Mouse (Mus musculus) kidney, embryonic 14.5 days (tissue): ENCODE results near the gene Ksr1. TPM values are rescaled to one million over a fixed set of nuclear protein-coding genes. Genes with fewer than 3 reads are reported as not detected.

Experiments used
- ATAC-seq: fragments of 200-750 bp; cut with Nextera tagmentation; 2 replicates; pipeline ENCODE4 v1.8.0; 2017; ENCODE audit warnings: moderate number of reproducible peaks, mild to moderate bottlenecking, moderate TSS enrichment, moderate library complexity; ENCODE audit not compliant: low FRiP score, low TSS enrichment
- H3K27ac ChIP-seq: fragments of 300-500 bp; sonication (generic); 2 replicates; pipeline ENCODE4 v1.5.1; 2014; ENCODE audit warnings: low read depth, mild to moderate bottlenecking, low read length, moderate library complexity, mixed read lengths
- H3K27me3 ChIP-seq: fragments of 300-500 bp; sonication (generic); 2 replicates; pipeline ENCODE4 v1.6.1; 2014; ENCODE audit warnings: mild to moderate bottlenecking, low read length; ENCODE audit not compliant: control insufficient read depth, insufficient read depth
- H3K36me3 ChIP-seq: fragments of 300-500 bp; sonication (generic); 2 replicates; pipeline ENCODE4 v1.6.1; 2014; ENCODE audit warnings: low read length, mixed read lengths; ENCODE audit not compliant: control insufficient read depth, insufficient read depth
- H3K4me1 ChIP-seq: fragments of 300-500 bp; sonication (generic); 2 replicates; pipeline ENCODE4 v1.6.1; 2014; ENCODE audit warnings: low read length, mixed read lengths; ENCODE audit not compliant: control insufficient read depth, insufficient read depth
- H3K4me2 ChIP-seq: fragments of 300-500 bp; sonication (generic); replicated peaks from 2 replicates; pipeline ENCODE4 v1.6.1; 2014; ENCODE audit warnings: low read depth, mild to moderate bottlenecking, low read length
- H3K4me3 ChIP-seq: fragments of 300-500 bp; sonication (generic); 2 replicates; pipeline ENCODE4 v1.5.1; 2014; ENCODE audit warnings: mild to moderate bottlenecking, low read length
- H3K9ac ChIP-seq: fragments of 300-500 bp; sonication (generic); 2 replicates; pipeline ENCODE4 v1.6.1; 2014; ENCODE audit warnings: low read depth, mild to moderate bottlenecking, low read length, moderate library complexity
- H3K9me3 ChIP-seq: fragments of 300-500 bp; sonication (generic); 2 replicates; pipeline ENCODE4 v1.6.1; 2016; ENCODE audit warnings: low read length; ENCODE audit not compliant: control insufficient read depth
- WGBS: fragments of 180-500 bp; shearing (Covaris S2); extraction: QIAGEN DNeasy Blood & Tissue Kit; methylation state at CpG from one replicate; pipeline ENCODE4 v1.1.7; 2014; 5-methylcytosine and 5-hydroxymethylcytosine counted together
- polyA plus RNA-seq: library from polyadenylated mRNA; unstranded; fragments of >200 nt; fragmentation: Nextera tagmentation; extraction: Ambion mirVana; gene quantifications from 2 replicates; pipeline ENCODE4 v1.2.1, GENCODE M21; 2014

Ksr1 gene
- polyA plus RNA-seq, 1 experiment from 2014 or later, result 4.1 TPM

- no peak overlapping the region for H3K4me2 ChIP-seq
- no peak for ATAC-seq
- WGBS, result 79% methylated on average over 7 of the region's 7 CpGs
- no peak overlapping the region for H3K4me3 ChIP-seq
- H3K9ac ChIP-seq, result no peak overlapping the region
- no peak overlapping the region for H3K27ac ChIP-seq
- H3K9me3 ChIP-seq, result no peaks in the 10 kb centered on the region
- no peaks in the 10 kb centered on the region; the same call in 1 of the 2 replicates for H3K4me1 ChIP-seq
- no peaks in the 10 kb centered on the region for H3K36me3 ChIP-seq
- H3K27me3 ChIP-seq, result no peaks in the 10 kb centered on the region
Measured at GRCm38 (mm10) chr11:79063616-79064015, 82.6 kb downstream of the Ksr1 start.

GRCm38 (mm10) chr11:79062897-79063296 is 83.3 kb downstream of the Ksr1 start:
- ATAC-seq, result no peak
- H3K27ac ChIP-seq, result no peak overlapping the region
- no peak overlapping the region for H3K9ac ChIP-seq
- no peak overlapping the region for H3K4me3 ChIP-seq
- H3K27me3 ChIP-seq, result no peaks in the 10 kb centered on the region
- WGBS, result 88% methylated on average over 5 of the region's 5 CpGs
- H3K4me2 ChIP-seq, result no peak overlapping the region
- H3K9me3 ChIP-seq, result no peaks in the 10 kb centered on the region
- no peaks in the 10 kb centered on the region; the same call in 1 of the 2 replicates for H3K4me1 ChIP-seq
- H3K36me3 ChIP-seq, result no peaks in the 10 kb centered on the region

GRCm38 (mm10) chr11:79061839-79062238 is 84.4 kb downstream of the Ksr1 start:
- no peak for ATAC-seq
- H3K36me3 ChIP-seq, result no peaks in the 10 kb centered on the region
- H3K9me3 ChIP-seq, result no peaks in the 10 kb centered on the region
- peaks cover 7% of the 10 kb centered on the region; the same call in 1 of the 2 replicates for H3K4me1 ChIP-seq
- no peak overlapping the region for H3K4me2 ChIP-seq
- H3K27me3 ChIP-seq, result no peaks in the 10 kb centered on the region
- 37% methylated on average over 7 of the region's 7 CpGs for WGBS
- no peak overlapping the region for H3K4me3 ChIP-seq
- no peak overlapping the region for H3K27ac ChIP-seq
- H3K9ac ChIP-seq, result no peak overlapping the region

GRCm38 (mm10) chr11:79059850-79060249 is 86.4 kb downstream of the Ksr1 start:
- Histone ChIP-seq H3K4me3 (no peak overlapping the region), H3K27ac (no peak overlapping the region), H3K4me2 (no peak overlapping the region), H3K9me3 (no peaks in the 10 kb centered on the region), H3K4me1 (peaks cover 16% of the 10 kb centered on the region), H3K27me3 (no peaks in the 10 kb centered on the region), H3K9ac (no peak overlapping the region), H3K36me3 (no peaks in the 10 kb centered on the region)
- WGBS, result 53% methylated on average over 5 of the region's 5 CpGs
- no peak for ATAC-seq

- no peak overlapping the region for H3K4me2 ChIP-seq
- no peak overlapping the region for H3K27ac ChIP-seq
- H3K9me3 ChIP-seq, result no peaks in the 10 kb centered on the region
- H3K4me1 ChIP-seq, result peaks cover 18% of the 10 kb centered on the region
- ATAC-seq, result no peak
- no peaks in the 10 kb centered on the region for H3K27me3 ChIP-seq
- WGBS, result 95% methylated on average over 4 of the region's 4 CpGs
- H3K4me3 ChIP-seq, result no peak overlapping the region
- no peaks in the 10 kb centered on the region for H3K36me3 ChIP-seq
- no peak overlapping the region for H3K9ac ChIP-seq
Measured at GRCm38 (mm10) chr11:79059062-79059461, 87.1 kb downstream of the Ksr1 start.

GRCm38 (mm10) chr11:79058610-79059009 is 87.6 kb downstream of the Ksr1 start:
- Histone ChIP-seq H3K27ac (no peak overlapping the region), H3K9ac (no peak overlapping the region), H3K4me2 (no peak overlapping the region), H3K27me3 (no peaks in the 10 kb centered on the region), H3K9me3 (no peaks in the 10 kb centered on the region), H3K4me1 (peaks cover 18% of the 10 kb centered on the region), H3K36me3 (no peaks in the 10 kb centered on the region), H3K4me3 (no peak overlapping the region)
- ATAC-seq, result no peak
- 77% methylated on average over 6 of the region's 6 CpGs for WGBS

- no peak overlapping the region for H3K9ac ChIP-seq
- H3K4me1 ChIP-seq, result peaks cover 18% of the 10 kb centered on the region
- H3K27me3 ChIP-seq, result no peaks in the 10 kb centered on the region
- H3K36me3 ChIP-seq, result no peaks in the 10 kb centered on the region
- no peak for ATAC-seq
- no peak overlapping the region for H3K4me3 ChIP-seq
- no peak overlapping the region for H3K27ac ChIP-seq
- 24% methylated on average over 4 of the region's 4 CpGs for WGBS
- H3K4me2 ChIP-seq, result no peak overlapping the region
- no peaks in the 10 kb centered on the region for H3K9me3 ChIP-seq
Measured at GRCm38 (mm10) chr11:79057809-79058208, 88.4 kb downstream of the Ksr1 start.

GRCm38 (mm10) chr11:79056891-79057290 is 89.3 kb downstream of the Ksr1 start:
- Histone ChIP-seq H3K9ac (no peak overlapping the region), H3K36me3 (no peaks in the 10 kb centered on the region), H3K4me2 (no peak overlapping the region), H3K4me3 (no peak overlapping the region), H3K4me1 (peaks cover 18% of the 10 kb centered on the region), H3K27me3 (no peaks in the 10 kb centered on the region), H3K27ac (no peak overlapping the region), H3K9me3 (no peaks in the 10 kb centered on the region)
- no peak for ATAC-seq
- 27% methylated on average over 4 of the region's 4 CpGs for WGBS

GRCm38 (mm10) chr11:79056027-79056426 is 90.2 kb downstream of the Ksr1 start:
- Histone ChIP-seq H3K9me3 (no peaks in the 10 kb centered on the region), H3K27me3 (no peaks in the 10 kb centered on the region), H3K27ac (no peak overlapping the region), H3K4me2 (no peak overlapping the region), H3K4me1 (peaks cover 18% of the 10 kb centered on the region), H3K9ac (no peak overlapping the region), H3K4me3 (no peak overlapping the region), H3K36me3 (no peaks in the 10 kb centered on the region)
- WGBS, result 79% methylated on average over 2 of the region's 2 CpGs
- ATAC-seq, result no peak
